Mouse (Mus musculus): ENCODE data around the gene Tspan33.
A peak's percentile ranks its signal among the peaks of the same experiment; 100 is the strongest.

The Tspan33 gene

GRCm38 (mm10) chr6:29697548-29697947, 3.5 kb downstream of the Tspan33 start:
- DNase-seq (ENCODE audit: low read depth, low spot score), result no peak

- no peak for DNase-seq (ENCODE audit: low read depth, low spot score)
Measured at GRCm38 (mm10) chr6:29699085-29699745, 5.2 kb downstream of the Tspan33 start.

- no peak for DNase-seq (ENCODE audit: low read depth, low spot score)
Measured at GRCm38 (mm10) chr6:29701051-29701450, 7.0 kb downstream of the Tspan33 start.

GRCm38 (mm10) chr6:29702126-29702525, 8.1 kb downstream of the Tspan33 start:
- no peak for DNase-seq (ENCODE audit: low read depth, low spot score)

- no peak for DNase-seq (ENCODE audit: low read depth, low spot score)
Measured at GRCm38 (mm10) chr6:29704143-29704542, 10.1 kb downstream of the Tspan33 start.

- DNase-seq (ENCODE audit: low read depth, low spot score), result no peak
Measured at GRCm38 (mm10) chr6:29707902-29708301, 13.9 kb downstream of the Tspan33 start.

- DNase-seq (ENCODE audit: low read depth, low spot score), result no peak
Measured at GRCm38 (mm10) chr6:29711318-29711717, 17.3 kb downstream of the Tspan33 start.

GRCm38 (mm10) chr6:29712011-29712584, 18.1 kb downstream of the Tspan33 start:
- peak; percentile 72 for DNase-seq (ENCODE audit: low read depth, low spot score)

- DNase-seq (ENCODE audit: low read depth, low spot score), result no peak
Measured at GRCm38 (mm10) chr6:29716624-29717365, 22.8 kb downstream of the Tspan33 start.

- no peak for DNase-seq (ENCODE audit: low read depth, low spot score)
Measured at GRCm38 (mm10) chr6:29717541-29717940, 23.5 kb downstream of the Tspan33 start.

GRCm38 (mm10) chr6:29717952-29718521, 24.0 kb downstream of the Tspan33 start:
- no peak for DNase-seq (ENCODE audit: low read depth, low spot score)

GRCm38 (mm10) chr6:29718894-29719329, 24.9 kb downstream of the Tspan33 start:
- DNase-seq (ENCODE audit: low read depth, low spot score), result peak; percentile 14

- DNase-seq (ENCODE audit: low read depth, low spot score), result no peak
Measured at GRCm38 (mm10) chr6:29721890-29722289, 27.9 kb downstream of the Tspan33 start.

GRCm38 (mm10) chr6:29726576-29727200, 32.7 kb downstream of the Tspan33 start:
- no peak for DNase-seq (ENCODE audit: low read depth, low spot score)

- DNase-seq (ENCODE audit: low read depth, low spot score), result no peak
Measured at GRCm38 (mm10) chr6:29728035-29728434, 34.0 kb downstream of the Tspan33 start.

GRCm38 (mm10) chr6:29729491-29729890, 35.5 kb downstream of the Tspan33 start:
- no peak for DNase-seq (ENCODE audit: low read depth, low spot score)

- peak; percentile 54 for DNase-seq (ENCODE audit: low read depth, low spot score)
Measured at GRCm38 (mm10) chr6:29735336-29735688, 41.3 kb downstream of the Tspan33 start, which contains the start of gene Smo. TSS of gene Smo (plus strand) at chr6:29735503.

GRCm38 (mm10) chr6:29735689-29736451, 41.8 kb downstream of the Tspan33 start:
- DNase-seq (ENCODE audit: low read depth, low spot score), result peak; percentile 50

- peak; percentile 15 for DNase-seq (ENCODE audit: low read depth, low spot score)
Measured at GRCm38 (mm10) chr6:29736610-29737458, 42.8 kb downstream of the Tspan33 start.

- no peak for DNase-seq (ENCODE audit: low read depth, low spot score)
Measured at GRCm38 (mm10) chr6:29751466-29752152, 57.6 kb downstream of the Tspan33 start.
